Mouse (Mus musculus): ENCODE measurements around the gene Muc5ac.
"Not testable (repeated sequence)": the region's sequence is repeated elsewhere in the genome, so short reads cannot be mapped to it uniquely, and the experiment has no call there.

- not testable (repeated sequence) for TF ChIP-seq POLR2A, CTCF (IDR thresholded peaks at IDR 0.05; ENCODE audit: insufficient read depth, low read depth, low read length)
Measured at GRCm38 (mm10) chr7:141809933-141810332, 21.2 kb downstream of the Muc5ac start.
